Mouse (Mus musculus) embryonic stem cell, embryonic (primary cell): ENCODE measurements around the gene Pten.

Experiments used
- CTCF ChIA-PET, 4 experiments: fragments of 300-600 bp in 2 of 4; fragments of 350-600 bp in 2 of 4; sonication (Branson Sonifier 250); formaldehyde crosslinking; loops; one replicate each; lab custom pipeline; 2022; ENCODE audit warnings: inconsistent platforms in 2 of 4; lab: Charles Lee
- POLR2A ChIA-PET, 4 experiments: fragments of 300-600 bp in 2 of 4; fragments of 350-600 bp in 2 of 4; sonication (Branson Sonifier 250); formaldehyde crosslinking; loops; one replicate each; lab custom pipeline; 2022; ENCODE audit warnings: antibody characterized with exemption in 4 of 4, inconsistent platforms in 1 of 4; lab: Charles Lee

Gene Pten

GRCm38 (mm10) chr19:32756900-32757725 is at the start of gene Pten:
Gene Pten, plus strand, starts transcription at chr19:32757497.
- CTCF ChIA-PET = interaction anchor here in 2 of 4 experiments (0.8 to 3.0 kb wide), 5 partner anchors 31 to 470 kb away, joined by 4 to 12 read pairs (median 6); no protein-coding TSS in a partner anchor
- POLR2A ChIA-PET = interaction anchor here (0.5 to 5.4 kb wide), 69 partner anchors 8 to 634 kb away, joined by 3 to 64 read pairs (median 5); partner anchors contain the start of genes Atad1 (in 1 of the 4), Minpp1 (in 1 of the 4) and Sgms1 (in 1 of the 4)

- ChIA-PET CTCF (interaction anchor here in 1 of 4 experiments (0.7 kb wide), 1 partner anchor 46 kb away, joined by 3 read pairs; no protein-coding TSS in a partner anchor), POLR2A (interaction anchor here in 3 of 4 experiments (1.2 to 4.0 kb wide), 5 partner anchors 12 to 47 kb away, joined by 3 to 19 read pairs (median 4); partner anchors contain the start of gene Pten (in 1 of the 3))
Measured at GRCm38 (mm10) chr19:32708996-32709395, 48.3 kb upstream of the Pten start.

GRCm38 (mm10) chr19:32710288-32710687 is 47.0 kb upstream of the Pten start:
- ChIA-PET POLR2A (interaction anchor here in 3 of 4 experiments (0.5 to 4.0 kb wide), 11 partner anchors 10 to 246 kb away, joined by 3 to 19 read pairs (median 4); partner anchors contain the start of gene Pten (in 2 of the 3)), CTCF (no interaction called here)

DNA sequence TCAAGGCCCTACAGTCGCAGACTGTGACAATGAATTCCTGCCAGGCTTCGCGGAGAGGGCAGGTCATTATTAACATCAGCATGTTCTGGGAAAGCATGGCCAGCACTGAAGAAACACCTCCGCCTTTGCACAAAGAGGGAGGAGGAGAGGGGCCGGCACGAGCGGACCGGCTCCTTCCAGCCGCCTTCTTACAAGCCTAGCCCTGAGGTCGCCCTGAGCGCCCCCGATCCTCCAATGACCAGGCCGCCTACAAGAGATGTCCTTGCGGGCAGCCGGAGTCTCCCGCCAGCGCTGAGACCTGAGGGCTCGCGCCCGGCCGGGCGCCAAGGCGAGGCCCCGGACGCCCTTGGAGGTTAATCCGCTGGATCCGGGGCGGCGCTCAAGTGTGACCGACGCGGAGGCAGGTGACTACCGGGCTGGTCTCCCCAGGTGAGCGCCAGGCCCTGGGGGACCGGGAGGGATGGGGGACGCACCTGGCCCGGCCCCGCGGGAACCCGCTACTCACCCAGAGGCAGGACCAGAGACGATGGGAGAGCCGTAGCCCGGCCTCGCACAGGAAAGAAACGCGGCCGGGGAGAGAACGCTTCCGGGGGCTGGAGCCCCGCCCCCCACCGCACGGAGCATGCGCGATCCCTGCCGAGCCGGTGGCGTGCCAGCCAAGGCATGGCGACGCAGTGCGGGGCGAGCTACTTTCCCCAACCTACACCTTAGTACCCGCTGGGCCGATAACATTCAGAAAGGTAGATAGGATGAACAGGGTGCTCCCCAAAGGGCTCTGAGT is 45.3 kb upstream of the Pten start:
- ChIA-PET CTCF (interaction anchor here (0.6 to 1.8 kb wide), 12 partner anchors 11 to 1647 kb away, joined by 3 to 6 read pairs (median 3); no protein-coding TSS in a partner anchor), POLR2A (interaction anchor here (0.6 to 4.0 kb wide), 24 partner anchors 10 to 739 kb away, joined by 3 to 38 read pairs (median 4); partner anchors contain the start of gene Pten (in 4 of the 4))

DNA sequence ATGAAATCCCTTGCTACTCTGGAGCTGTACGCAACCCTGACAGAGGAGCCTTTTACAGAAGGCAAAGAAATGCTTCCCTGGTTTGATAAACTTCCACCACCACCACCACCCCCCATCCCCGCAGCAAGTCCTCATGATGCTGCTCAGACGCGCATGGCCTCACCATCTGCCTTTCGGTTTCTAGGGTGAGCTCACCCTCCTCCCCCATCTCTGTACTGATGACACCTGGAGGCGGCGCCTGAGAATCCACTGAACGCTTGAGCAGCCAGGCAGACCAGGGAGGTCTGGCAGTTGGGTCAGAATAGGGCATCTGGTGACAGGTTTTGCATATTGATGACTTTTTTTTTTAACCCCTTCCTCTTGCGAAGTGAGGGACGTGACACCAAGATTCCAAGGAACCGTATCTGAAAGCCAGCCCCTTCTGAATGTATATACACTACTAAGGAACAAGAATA is 44.7 kb upstream of the Pten start:
- ChIA-PET CTCF (interaction anchor here (0.5 to 1.8 kb wide), 14 partner anchors 11 to 1648 kb away, joined by 3 to 6 read pairs (median 3); no protein-coding TSS in a partner anchor), POLR2A (interaction anchor here (0.5 to 2.1 kb wide), 24 partner anchors 9 to 740 kb away, joined by 3 to 38 read pairs (median 3); partner anchors contain the start of gene Pten (in 4 of the 4))

- ChIA-PET CTCF (interaction anchor here in 2 of 4 experiments (0.6 to 1.8 kb wide), 2 partner anchors 42 to 516 kb away, joined by 4 to 5 read pairs; no protein-coding TSS in a partner anchor), POLR2A (interaction anchor here in 2 of 4 experiments (1.6 to 2.9 kb wide), 5 partner anchors 13 to 74 kb away, joined by 3 to 38 read pairs (median 10); partner anchors contain the start of gene Pten (in 2 of the 2))
Measured at GRCm38 (mm10) chr19:32713471-32713870, 43.8 kb upstream of the Pten start.

DNA sequence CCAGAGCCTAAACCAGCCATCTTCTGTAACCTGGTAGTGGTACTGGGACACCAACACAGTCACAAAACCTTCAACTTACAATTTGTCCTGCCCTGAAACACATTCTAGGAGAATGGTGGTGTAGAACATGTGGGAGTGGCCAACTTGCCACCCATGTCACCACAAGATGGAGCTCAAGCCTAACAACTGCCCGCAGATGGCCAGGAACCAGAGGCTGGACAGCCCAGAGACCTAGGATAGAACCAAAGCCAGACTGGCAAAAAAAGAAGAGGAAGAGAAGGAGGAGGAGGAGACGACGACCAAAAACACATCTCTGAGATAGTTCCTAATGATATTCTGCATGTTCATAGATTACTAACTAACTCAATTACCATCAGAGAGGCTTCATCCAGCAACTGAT is 42.1 kb upstream of the Pten start:
- ChIA-PET POLR2A (interaction anchor here in 2 of 4 experiments (0.9 to 2.9 kb wide), 5 partner anchors 11 to 512 kb away, joined by 3 to 16 read pairs (median 3); partner anchors contain the start of gene Pten (in 1 of the 2)), CTCF (interaction anchor here in 3 of 4 experiments (0.9 to 1.6 kb wide), 6 partner anchors 12 to 651 kb away, joined by 3 to 14 read pairs (median 4); no protein-coding TSS in a partner anchor)

- ChIA-PET CTCF (interaction anchor here in 3 of 4 experiments (0.5 to 1.6 kb wide), 6 partner anchors 11 to 651 kb away, joined by 3 to 14 read pairs (median 4); no protein-coding TSS in a partner anchor), POLR2A (interaction anchor here in 2 of 4 experiments (0.9 to 2.9 kb wide), 5 partner anchors 11 to 512 kb away, joined by 3 to 16 read pairs (median 3); partner anchors contain the start of gene Pten (in 1 of the 2))
Measured at GRCm38 (mm10) chr19:32715681-32716080, 41.6 kb upstream of the Pten start.

DNA sequence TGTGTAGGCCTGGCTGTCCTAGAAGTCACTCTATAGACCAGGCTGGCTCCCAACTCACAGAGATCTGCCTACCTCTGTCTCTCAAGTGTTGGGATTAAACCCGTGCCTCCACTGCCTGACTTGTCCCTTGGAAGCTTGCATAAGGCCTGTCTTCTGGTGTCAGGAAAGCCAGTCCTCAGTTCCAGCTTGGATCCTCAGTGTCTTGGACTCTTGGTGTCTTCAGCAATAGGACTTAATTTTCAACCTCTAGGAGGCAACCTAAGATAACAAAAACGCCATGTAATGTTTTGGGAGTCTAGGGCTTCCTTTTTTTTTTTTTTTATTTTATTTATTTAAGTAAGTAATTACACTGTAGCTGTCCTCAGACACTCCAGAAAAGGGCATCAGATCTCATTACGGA is 39.7 kb upstream of the Pten start:
- CTCF ChIA-PET = interaction anchor here in 2 of 4 experiments (0.5 to 2.2 kb wide), 5 partner anchors 90 to 581 kb away, joined by 3 to 7 read pairs (median 6); no protein-coding TSS in a partner anchor
- POLR2A ChIA-PET = interaction anchor here in 2 of 4 experiments (0.7 kb wide), 2 partner anchors 248 to 395 kb away, joined by 3 to 4 read pairs; no protein-coding TSS in a partner anchor

DNA sequence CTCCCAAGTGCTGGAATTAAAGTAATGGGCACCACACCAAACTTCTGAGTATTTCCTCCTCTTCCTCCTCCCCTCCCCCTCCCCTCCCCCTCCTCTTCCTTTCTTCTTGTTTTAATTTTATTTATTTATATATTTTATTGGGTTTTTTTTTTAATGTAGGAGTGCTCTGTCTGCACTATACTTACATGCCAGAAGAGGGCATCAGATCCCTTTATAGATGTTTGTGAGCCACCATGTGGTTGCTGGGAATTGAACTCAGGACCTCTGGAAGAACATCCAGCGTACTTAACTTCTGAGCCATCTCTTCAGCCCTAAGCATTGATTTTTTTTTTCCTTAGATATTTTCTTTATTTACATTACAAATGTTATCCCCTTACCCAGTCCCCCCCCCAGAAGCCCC is 37.0 kb upstream of the Pten start:
- ChIA-PET CTCF (interaction anchor here (0.6 to 1.2 kb wide), 8 partner anchors 36 to 507 kb away, joined by 3 to 20 read pairs (median 4); no protein-coding TSS in a partner anchor), POLR2A (interaction anchor here in 2 of 4 experiments (0.7 kb wide), 4 partner anchors 10 to 645 kb away, joined by 3 to 8 read pairs (median 4); no protein-coding TSS in a partner anchor)

- ChIA-PET CTCF (interaction anchor here in 3 of 4 experiments (0.5 to 1.0 kb wide), 4 partner anchors 11 to 503 kb away, joined by 3 to 8 read pairs (median 4); no protein-coding TSS in a partner anchor), POLR2A (interaction anchor here in 2 of 4 experiments (1.0 to 1.7 kb wide), 4 partner anchors 11 to 33 kb away, joined by 3 to 9 read pairs (median 4); partner anchors contain the start of gene Pten (in 1 of the 2))
Measured at GRCm38 (mm10) chr19:32723817-32724216, 33.5 kb upstream of the Pten start.

- CTCF ChIA-PET = interaction anchor here (0.7 to 2.2 kb wide), 9 partner anchors 8 to 570 kb away, joined by 3 to 11 read pairs (median 3); partner anchors contain the start of gene Pten (in 1 of the 4)
- POLR2A ChIA-PET = interaction anchor here in 3 of 4 experiments (0.7 to 4.2 kb wide), 28 partner anchors 9 to 520 kb away, joined by 3 to 60 read pairs (median 4); partner anchors contain the start of gene Pten (in 2 of the 3)
Measured at GRCm38 (mm10) chr19:32726451-32727325, 30.6 kb upstream of the Pten start.

DNA sequence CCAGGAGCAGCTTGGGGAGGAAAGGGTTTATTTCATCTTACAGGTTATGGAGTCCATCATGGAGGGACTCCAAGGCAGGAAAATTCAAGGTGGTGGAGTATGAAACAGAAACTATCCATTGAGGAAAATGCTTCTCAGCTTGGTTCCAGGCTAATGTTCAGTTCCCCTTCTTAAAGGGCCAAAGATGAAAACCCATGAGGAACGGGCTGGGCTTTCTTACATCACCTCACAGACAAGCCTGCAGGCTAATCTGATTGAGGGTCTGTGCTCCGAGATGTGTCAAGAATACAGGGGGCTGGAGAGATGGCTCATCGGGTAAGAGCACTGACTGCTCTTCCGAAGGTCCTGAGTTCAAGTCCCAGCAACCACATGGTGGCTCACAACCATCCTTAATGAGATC is 27.5 kb upstream of the Pten start:
- ChIA-PET POLR2A (interaction anchor here in 1 of 4 experiments (0.6 to 1.1 kb wide), 2 partner anchors 9 to 19 kb away, joined by 3 read pairs; no protein-coding TSS in a partner anchor), CTCF (no interaction called here)

DNA sequence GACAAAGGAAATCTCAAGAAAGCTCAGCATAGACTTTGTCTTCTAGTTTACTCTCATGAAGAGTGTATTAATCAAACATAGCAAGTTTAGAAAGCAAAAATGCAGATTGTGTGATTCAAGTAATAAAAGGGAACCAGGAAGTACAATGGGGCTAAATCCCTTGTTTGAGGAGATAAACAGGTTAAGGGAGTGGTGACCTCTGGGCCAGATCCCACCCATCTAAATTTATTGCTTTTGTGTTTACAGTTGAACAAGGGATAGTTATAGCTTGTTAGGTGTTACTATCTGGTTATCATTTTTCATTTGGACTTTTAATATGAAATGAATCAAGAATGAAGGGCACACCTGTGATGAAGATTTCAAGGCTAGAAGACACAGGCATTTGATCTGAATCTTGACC is 24.4 kb upstream of the Pten start:
- CTCF ChIA-PET = no interaction called here
- POLR2A ChIA-PET = interaction anchor here in 1 of 4 experiments (1.3 to 1.5 kb wide), 2 partner anchors 14 to 23 kb away, joined by 4 to 5 read pairs; no protein-coding TSS in a partner anchor

GRCm38 (mm10) chr19:32737844-32738243 is 19.5 kb upstream of the Pten start:
- ChIA-PET POLR2A (interaction anchor here in 2 of 4 experiments (0.8 to 4.9 kb wide), 7 partner anchors 7 to 18 kb away, joined by 3 to 41 read pairs (median 4); no protein-coding TSS in a partner anchor), CTCF (interaction anchor here in 1 of 4 experiments (0.6 kb wide), 1 partner anchor 498 kb away, joined by 3 read pairs; no protein-coding TSS in a partner anchor)
